Mouse (Mus musculus) midbrain, embryonic 14.5 days (tissue): ENCODE results near the gene Apex2. TPM values are rescaled to one million over a fixed set of nuclear protein-coding genes. Genes with fewer than 3 reads are reported as not detected.
A peak's percentile ranks its signal among the peaks of the same experiment; 100 is the strongest.

Experiments used
- ATAC-seq: fragments of 200-750 bp; cut with Nextera tagmentation; 2 replicates; pipeline ENCODE4 v1.8.0; 2017; ENCODE audit warnings: moderate number of reproducible peaks, moderate library complexity; ENCODE audit not compliant: low FRiP score, low TSS enrichment
- DNase-seq: peaks from one replicate; pipeline ENCODE4 v3.0.0-alpha.2; 2015
- H3K27ac ChIP-seq: fragments of 300-500 bp; sonication (generic); replicated peaks from 2 replicates; pipeline ENCODE4 v1.5.1; 2014; ENCODE audit warnings: mild to moderate bottlenecking, low read depth, low read length, moderate library complexity
- H3K27me3 ChIP-seq: fragments of 300-500 bp; sonication (generic); 2 replicates; pipeline ENCODE4 v1.6.1; 2014; ENCODE audit warnings: low read length, control low read depth, mixed read lengths; ENCODE audit not compliant: control insufficient read depth, insufficient read depth
- H3K36me3 ChIP-seq: fragments of 300-500 bp; sonication (generic); 2 replicates; pipeline ENCODE4 v1.6.1; 2014; ENCODE audit warnings: low read length, control low read depth; ENCODE audit not compliant: control insufficient read depth, insufficient read depth
- H3K4me1 ChIP-seq: fragments of 300-500 bp; sonication (generic); 2 replicates; pipeline ENCODE4 v1.6.1; 2014; ENCODE audit warnings: mild to moderate bottlenecking, antibody characterized with exemption, low read length, control low read depth; ENCODE audit not compliant: control insufficient read depth, insufficient read depth
- H3K4me2 ChIP-seq: fragments of 300-500 bp; sonication (generic); 2 replicates; pipeline ENCODE4 v1.6.1; 2014; ENCODE audit warnings: mild to moderate bottlenecking, low read length, moderate library complexity
- H3K4me3 ChIP-seq: fragments of 300-500 bp; sonication (generic); replicated peaks from 2 replicates; pipeline ENCODE4 v1.5.1; 2014; ENCODE audit warnings: low read depth, low read length
- H3K9ac ChIP-seq: fragments of 300-500 bp; sonication (generic); replicated peaks from 2 replicates; pipeline ENCODE4 v1.6.1; 2014; ENCODE audit warnings: mild to moderate bottlenecking, low read length, moderate library complexity
- H3K9me3 ChIP-seq: fragments of 300-500 bp; sonication (generic); 2 replicates; pipeline ENCODE4 v1.6.1; 2016; ENCODE audit warnings: low read length, control low read depth, mixed read lengths; ENCODE audit not compliant: control insufficient read depth
- WGBS: fragments of 180-500 bp; shearing (Covaris S2); extraction: QIAGEN DNeasy Blood & Tissue Kit; methylation state at CpG from one replicate; pipeline ENCODE4 v1.1.7; 2014; 5-methylcytosine and 5-hydroxymethylcytosine counted together
- polyA plus RNA-seq: library from polyadenylated mRNA; unstranded; fragments of >200 nt; fragmentation: Nextera tagmentation; extraction: Ambion mirVana; gene quantifications from 2 replicates; pipeline ENCODE4 v1.2.1, GENCODE M21; 2014

Apex2 gene
- 18.6 and 19.8 TPM in 2 replicates for polyA plus RNA-seq

DNA sequence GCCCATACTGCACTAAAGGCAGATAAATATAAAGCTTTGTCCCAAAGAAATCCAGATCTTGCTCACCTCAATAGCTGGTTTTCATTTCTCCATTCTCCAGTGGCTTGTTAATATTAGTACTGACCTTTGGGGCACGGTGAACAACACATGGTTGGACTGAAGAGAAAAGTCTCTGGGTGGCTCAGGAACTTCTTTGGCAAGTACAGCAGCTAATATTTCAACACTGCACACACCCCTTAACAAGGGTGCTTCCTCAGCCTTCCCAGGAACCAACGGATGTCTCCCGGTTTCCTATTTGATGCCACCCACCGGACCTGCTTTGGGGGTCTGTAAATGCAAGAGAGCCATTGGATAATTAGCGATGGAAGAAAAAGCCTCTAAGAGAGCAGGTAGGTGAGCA lies at the start of gene Apex2:
Gene Apex2, minus strand, starts transcription at position 173 of the 400 bp plus-strand sequence.
- DNase-seq (no peak), ATAC-seq (no peak)
- Histone ChIP-seq H3K9ac (no peak within 1 kb of the TSS), H3K36me3 (no peaks in the 10 kb centered on the region), H3K4me3 (peak within 1 kb of the TSS; percentile 45; the same call in 1 of the 2 replicates), H3K27ac (no peak within 1 kb of the TSS), H3K9me3 (no peaks in the 10 kb centered on the region), H3K27me3 (no peaks in the 10 kb centered on the region), H3K4me1 (no peaks in the 10 kb centered on the region), H3K4me2 (peak within 1 kb of the TSS; percentile 61)
- 85% methylated on average over 5 of the region's 5 CpGs for WGBS

- ATAC-seq (no peak), DNase-seq (no peak)
- Histone ChIP-seq H3K4me2 (no peak overlapping the region), H3K9ac (no peak overlapping the region), H3K36me3 (no peaks in the 10 kb centered on the region), H3K9me3 (no peaks in the 10 kb centered on the region), H3K27ac (no peak overlapping the region), H3K4me3 (no peak overlapping the region), H3K4me1 (no peaks in the 10 kb centered on the region), H3K27me3 (no peaks in the 10 kb centered on the region)
- 48% methylated on average over 1 of the region's 1 CpGs for WGBS
Measured at GRCm38 (mm10) chrX:150636421-150636820, 46.8 kb upstream of the Apex2 start.

- no peak overlapping the region for H3K4me2 ChIP-seq
- no peak overlapping the region for H3K4me3 ChIP-seq
- H3K9me3 ChIP-seq: no peaks in the 10 kb centered on the region
- no peak overlapping the region for H3K27ac ChIP-seq
- no peak overlapping the region for H3K9ac ChIP-seq
- no peaks in the 10 kb centered on the region for H3K27me3 ChIP-seq
- H3K36me3 ChIP-seq: no peaks in the 10 kb centered on the region
- H3K4me1 ChIP-seq: no peaks in the 10 kb centered on the region
- DNase-seq: no peak
- no peak for ATAC-seq
- WGBS: 78% methylated on average over 2 of the region's 2 CpGs
Measured at GRCm38 (mm10) chrX:150598882-150599281, 9.2 kb upstream of the Apex2 start.

DNA sequence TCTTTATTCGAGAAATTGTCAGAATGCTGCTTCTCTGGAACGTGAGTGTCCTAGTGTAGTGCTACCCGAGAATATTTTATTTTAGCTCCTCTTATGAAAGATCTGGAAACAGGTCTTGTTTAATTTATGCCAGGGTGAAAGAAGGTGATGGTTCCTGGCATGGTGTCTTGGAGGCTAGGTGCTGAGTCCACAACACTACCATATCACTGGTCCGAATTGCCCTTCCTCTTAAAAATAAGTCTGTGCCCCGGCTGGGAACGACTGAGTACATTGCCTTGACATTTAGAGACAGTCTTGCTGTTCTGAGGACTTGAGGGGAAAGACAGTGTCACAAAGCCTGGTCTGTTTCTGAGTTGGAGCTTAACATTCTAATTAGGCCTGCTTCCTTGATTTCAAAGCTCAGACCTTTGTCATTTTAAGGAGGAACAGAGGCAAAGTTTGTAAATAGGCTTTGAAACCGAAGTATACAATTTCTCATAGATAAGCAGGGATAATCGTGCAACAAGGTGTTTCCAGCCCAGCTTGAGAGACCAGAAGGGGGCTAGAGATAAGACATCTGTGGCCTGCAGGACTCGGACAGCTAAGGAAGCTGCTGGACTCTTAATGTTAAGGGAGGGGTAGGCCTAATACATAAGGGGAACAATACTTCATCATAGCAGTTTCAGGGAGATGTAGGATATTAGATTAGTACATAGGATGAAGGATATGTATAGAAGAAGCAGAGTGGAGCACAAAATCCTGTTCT lies 5.5 kb upstream of the Apex2 start:
- H3K9me3 ChIP-seq: no peaks in the 10 kb centered on the region
- whole genome bisulfite sequencing: 80% methylated on average over 9 of the region's 9 CpGs
- no peaks in the 10 kb centered on the region for H3K4me1 ChIP-seq
- H3K27ac ChIP-seq: no peak overlapping the region
- no peak for ATAC-seq
- H3K4me3 ChIP-seq: no peak overlapping the region
- no peak overlapping the region for H3K4me2 ChIP-seq
- H3K9ac ChIP-seq: no peak overlapping the region
- H3K36me3 ChIP-seq: no peaks in the 10 kb centered on the region
- DNase-seq: no peak
- no peaks in the 10 kb centered on the region for H3K27me3 ChIP-seq

- no peak for ATAC-seq
- H3K4me2 ChIP-seq: no peak overlapping the region
Measured at GRCm38 (mm10) chrX:150594176-150594575, 4.5 kb upstream of the Apex2 start.

DNA sequence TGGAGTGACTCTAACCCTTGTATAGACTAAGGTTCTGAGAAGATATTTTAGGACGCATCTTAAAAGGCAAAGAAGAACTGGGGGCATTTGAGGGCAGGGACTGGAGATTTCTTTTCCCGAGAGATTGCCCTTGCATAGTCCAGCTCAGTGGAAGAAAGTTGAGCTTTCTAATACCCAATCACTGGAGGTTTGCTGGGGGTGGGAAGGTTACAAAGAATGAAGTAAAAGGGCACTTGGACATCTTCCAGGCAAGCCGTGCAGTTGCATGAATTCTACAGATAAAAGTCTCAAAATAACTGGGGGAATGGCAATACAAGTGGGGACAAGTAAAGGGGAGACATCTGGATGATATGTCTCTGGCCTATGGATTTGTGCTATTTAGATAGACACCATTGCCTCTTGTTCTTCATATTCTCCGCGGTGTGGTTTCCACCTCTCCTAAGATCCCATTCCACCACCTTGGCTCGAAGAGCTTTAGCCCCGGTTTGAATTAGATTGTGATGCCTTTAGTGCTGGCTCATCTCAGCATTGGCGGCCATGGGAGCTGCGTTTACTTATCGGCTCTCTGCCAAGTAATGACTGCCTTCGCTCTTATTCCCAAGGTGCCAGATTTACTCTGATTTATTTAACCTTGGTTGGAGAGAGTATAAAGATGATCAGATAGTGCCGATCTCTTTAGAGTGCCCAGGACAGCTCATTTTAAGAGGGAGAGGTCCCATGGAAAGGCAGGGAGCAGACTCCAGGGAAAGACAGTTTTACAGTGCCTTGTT lies 3.8 kb upstream of the Apex2 start:
- no peak for DNase-seq

More at GRCm38 (mm10) chrX:150594176-150594575, 4.5 kb upstream of the Apex2 start:
- 89% methylated on average over 3 of the region's 3 CpGs for WGBS
- Histone ChIP-seq H3K9me3 (no peaks in the 10 kb centered on the region), H3K27me3 (no peaks in the 10 kb centered on the region), H3K4me1 (no peaks in the 10 kb centered on the region), H3K4me3 (no peak overlapping the region), H3K9ac (no peak overlapping the region), H3K36me3 (no peaks in the 10 kb centered on the region), H3K27ac (no peak overlapping the region)
- DNase-seq: no peak

DNA sequence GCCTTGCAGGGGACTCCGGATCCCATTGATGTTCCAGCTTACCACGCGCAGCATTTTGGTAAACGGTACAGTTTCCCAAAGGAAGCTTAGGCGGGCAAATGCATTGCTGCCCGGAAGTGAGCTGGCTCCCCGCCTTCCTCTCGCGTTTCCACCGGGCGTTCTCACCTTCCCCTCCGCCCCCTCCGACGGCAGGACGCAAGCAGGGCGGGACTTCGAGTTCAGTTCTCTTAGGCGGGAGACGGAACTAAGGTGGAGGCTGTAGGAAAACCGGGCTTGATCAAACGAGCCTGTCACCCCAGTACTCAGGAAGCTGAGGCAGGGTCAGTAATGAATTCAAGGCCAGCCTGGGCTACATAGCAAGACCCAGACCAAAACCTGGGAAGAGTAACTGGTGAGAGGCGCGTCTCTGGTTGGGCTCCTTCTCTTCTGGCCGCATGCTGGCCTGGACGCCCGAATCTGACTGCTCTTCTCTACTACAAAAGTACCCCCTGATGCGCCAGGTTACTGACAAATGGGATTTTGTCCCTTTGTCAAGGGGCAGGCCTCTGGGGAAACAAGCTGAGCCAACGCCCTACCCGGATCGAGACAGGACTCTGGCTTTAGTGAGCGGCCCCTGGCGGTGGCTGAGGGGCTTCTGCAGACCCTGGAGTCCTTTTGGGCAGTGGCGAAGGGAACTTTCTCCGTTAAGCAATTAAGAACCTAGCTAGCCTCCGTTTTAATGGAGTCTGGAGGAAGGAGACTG lies 1.5 kb downstream of the Apex2 start, which contains the start of gene Pfkfb1:
Gene Pfkfb1, plus strand, starts transcription at position 207 of the 742 bp plus-strand sequence.
- Histone ChIP-seq H3K27ac (peak within 1 kb of the TSS; percentile 75), H3K27me3 (no peaks in the 10 kb centered on the region), H3K4me2 (peak within 1 kb of the TSS; percentile 61), H3K4me1 (no peaks in the 10 kb centered on the region), H3K9me3 (no peaks in the 10 kb centered on the region), H3K4me3 (peak within 1 kb of the TSS; percentile 45), H3K36me3 (no peaks in the 10 kb centered on the region), H3K9ac (peak within 1 kb of the TSS; percentile 64)
- peak; percentile 92 for ATAC-seq
- 26% methylated on average over 35 of the region's 35 CpGs for WGBS
- DNase-seq: peak; percentile 86

More for the DNA sequence above, 3.8 kb upstream of the Apex2 start:
- Histone ChIP-seq H3K27me3 (no peaks in the 10 kb centered on the region), H3K9ac (no peak overlapping the region), H3K27ac (no peak overlapping the region), H3K4me3 (no peak overlapping the region), H3K4me1 (no peaks in the 10 kb centered on the region), H3K9me3 (no peaks in the 10 kb centered on the region), H3K36me3 (no peaks in the 10 kb centered on the region), H3K4me2 (no peak overlapping the region)
- 88% methylated on average over 12 of the region's 12 CpGs for WGBS
- ATAC-seq: no peak

- H3K36me3 ChIP-seq: peaks cover 8% of the 10 kb centered on the region; the same call in 1 of the 2 replicates
- H3K4me1 ChIP-seq: no peaks in the 10 kb centered on the region
- H3K4me2 ChIP-seq: no peak overlapping the region
- no peaks in the 10 kb centered on the region for H3K9me3 ChIP-seq
- DNase-seq: no peak
- H3K27ac ChIP-seq: no peak overlapping the region
- H3K9ac ChIP-seq: no peak overlapping the region
- 95% methylated on average over 8 of the region's 8 CpGs for WGBS
- no peaks in the 10 kb centered on the region for H3K27me3 ChIP-seq
- ATAC-seq: no peak
- H3K4me3 ChIP-seq: no peak overlapping the region
Measured at GRCm38 (mm10) chrX:150585116-150585515, 4.6 kb downstream of the Apex2 start.
